Mouse (Mus musculus) liver, postnatal 0 days (tissue): Measurements from ENCODE around the gene Cc2d1a.

Experiments
- CTCF ChIP-seq: sonication (generic); IDR thresholded peaks from 2 replicates; pipeline ENCODE4 v1.5.1; 2016; ENCODE audit warnings: antibody characterized with exemption, low read depth
- EP300 ChIP-seq: IDR thresholded peaks from 2 replicates; pipeline ENCODE4 v1.6.1; 2016; ENCODE audit warnings: antibody characterized with exemption, low read depth, mild to moderate bottlenecking

DNA sequence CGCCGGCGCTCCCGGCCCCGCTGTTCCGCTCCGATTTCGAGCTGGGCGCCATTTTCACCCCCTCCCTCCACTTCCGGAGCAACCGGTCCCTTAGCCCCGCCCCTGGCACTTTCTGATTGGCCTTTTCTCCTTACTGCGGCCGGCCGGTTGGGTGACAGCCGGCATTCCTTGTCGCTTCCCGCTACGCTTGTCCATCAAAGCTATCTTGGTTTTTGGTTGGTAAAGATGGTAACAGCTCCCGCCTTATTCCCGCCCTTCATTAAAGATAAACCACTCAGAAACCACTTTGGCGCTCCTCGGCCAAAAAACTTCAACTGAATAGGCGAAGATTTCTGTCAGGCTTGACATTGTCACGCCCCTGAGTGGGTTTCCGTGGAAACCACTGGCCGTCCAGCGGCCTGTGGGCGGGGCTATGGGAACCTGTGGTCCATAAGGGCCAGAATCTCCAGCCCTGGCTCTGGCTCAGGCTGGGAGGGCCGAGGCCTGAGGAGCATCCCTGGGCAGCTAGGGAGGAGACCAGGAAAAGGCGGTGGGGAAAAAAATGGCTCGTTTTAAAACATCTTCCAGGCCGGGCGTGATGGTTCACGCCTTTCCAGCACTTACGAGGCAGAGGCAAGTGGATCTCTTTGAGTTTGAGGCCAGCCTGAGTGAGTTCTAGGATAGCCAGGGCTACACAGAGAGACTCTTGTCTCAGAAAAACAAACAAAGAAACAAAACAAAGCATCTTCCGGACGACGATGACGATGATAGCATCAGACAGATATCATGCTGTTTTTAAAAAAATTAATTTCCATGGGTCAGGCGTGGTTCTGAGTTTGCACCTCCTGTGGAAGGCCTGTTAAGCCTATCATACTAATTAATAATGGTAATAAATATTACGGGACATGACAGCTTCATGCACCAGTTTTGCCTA, 42.8 kb downstream of the Cc2d1a start, which contains the start of gene Dcaf15:
- TF ChIP-seq CTCF, result no peak
- TF ChIP-seq EP300, result peak; percentile 41
